Mouse (Mus musculus) liver, embryonic 15.5 days (tissue): ENCODE measurements around the gene Gm20388. TPM values are rescaled to one million over a fixed set of nuclear protein-coding genes. Genes with fewer than 3 reads are reported as not detected.

Experiments
- ATAC-seq: fragments of 200-750 bp; cut with Nextera tagmentation; 2 replicates; pipeline ENCODE4 v1.8.0; 2017; ENCODE audit warnings: moderate number of reproducible peaks, mild to moderate bottlenecking, moderate library complexity; ENCODE audit not compliant: insufficient read depth
- H3K27ac ChIP-seq: fragments of 300-500 bp; sonication (generic); replicated peaks from 2 replicates; pipeline ENCODE4 v1.5.1; 2015; ENCODE audit warnings: mild to moderate bottlenecking, inconsistent platforms
- H3K27me3 ChIP-seq: fragments of 300-500 bp; sonication (generic); 2 replicates; pipeline ENCODE4 v1.6.1; 2015; ENCODE audit warnings: mild to moderate bottlenecking, inconsistent platforms
- H3K36me3 ChIP-seq: fragments of 300-500 bp; sonication (generic); replicated peaks from 2 replicates; pipeline ENCODE4 v1.6.1; 2015; ENCODE audit warnings: moderate library complexity, mild to moderate bottlenecking, inconsistent platforms
- H3K4me1 ChIP-seq: fragments of 300-500 bp; sonication (generic); replicated peaks from 2 replicates; pipeline ENCODE4 v1.6.1; 2015; ENCODE audit warnings: inconsistent platforms
- H3K4me2 ChIP-seq: fragments of 300-500 bp; sonication (generic); 2 replicates; pipeline ENCODE4 v1.6.1; 2015; ENCODE audit warnings: moderate library complexity, mild to moderate bottlenecking, inconsistent platforms
- H3K4me3 ChIP-seq: fragments of 300-500 bp; sonication (generic); replicated peaks from 2 replicates; pipeline ENCODE4 v1.5.1; 2015; ENCODE audit warnings: mild to moderate bottlenecking, inconsistent platforms
- H3K9ac ChIP-seq: fragments of 300-500 bp; sonication (generic); 2 replicates; pipeline ENCODE4 v1.6.1; 2015; ENCODE audit warnings: moderate library complexity, mild to moderate bottlenecking, inconsistent platforms
- H3K9me3 ChIP-seq: fragments of 300-500 bp; sonication (generic); replicated peaks from 2 replicates; pipeline ENCODE4 v1.6.1; 2016; ENCODE audit warnings: inconsistent platforms
- WGBS: fragments of 180-500 bp; shearing (Covaris S2); methylation state at CpG from one replicate; pipeline ENCODE4 v1.1.7; 2015; ENCODE audit warnings: mixed read lengths; ENCODE audit not compliant: insufficient replicate concordance; 5-methylcytosine and 5-hydroxymethylcytosine counted together
- polyA plus RNA-seq: library from polyadenylated mRNA; unstranded; fragments of >200 nt; fragmentation: Nextera tagmentation; extraction: Ambion mirVana; gene quantifications from 2 replicates; pipeline ENCODE4 v1.2.1, GENCODE M21; 2015

The Gm20388 gene
- polyA plus RNA-seq, 1 experiment from 2014 or later, result not detected

GRCm38 (mm10) chr8:124201706-124202105 is 4291.1 kb downstream of the Gm20388 start:
- Histone ChIP-seq H3K9ac (no peak overlapping the region), H3K4me2 (no peak overlapping the region), H3K4me1 (no peaks in the 10 kb centered on the region), H3K27me3 (no peaks in the 10 kb centered on the region), H3K36me3 (no peaks in the 10 kb centered on the region), H3K4me3 (no peak overlapping the region), H3K9me3 (no peaks in the 10 kb centered on the region), H3K27ac (no peak overlapping the region)
- 51% methylated on average over 8 of the region's 8 CpGs for WGBS
- no peak for ATAC-seq

- WGBS, result 57% methylated on average over 5 of the region's 5 CpGs
- no peak overlapping the region for H3K4me2 ChIP-seq
- H3K9ac ChIP-seq, result no peak overlapping the region
- H3K36me3 ChIP-seq, result no peaks in the 10 kb centered on the region
- no peaks in the 10 kb centered on the region for H3K9me3 ChIP-seq
- no peak overlapping the region for H3K4me3 ChIP-seq
- H3K27me3 ChIP-seq, result no peaks in the 10 kb centered on the region
- no peak for ATAC-seq
- no peak overlapping the region for H3K27ac ChIP-seq
- H3K4me1 ChIP-seq, result no peaks in the 10 kb centered on the region
Measured at GRCm38 (mm10) chr8:124202895-124203294, 4292.3 kb downstream of the Gm20388 start.

- H3K9ac ChIP-seq, result no peak overlapping the region
- no peaks in the 10 kb centered on the region for H3K36me3 ChIP-seq
- ATAC-seq, result no peak
- no peak overlapping the region for H3K4me3 ChIP-seq
- no peak overlapping the region for H3K27ac ChIP-seq
- H3K9me3 ChIP-seq, result no peaks in the 10 kb centered on the region
- no peaks in the 10 kb centered on the region for H3K4me1 ChIP-seq
- WGBS, result 75% methylated on average over 13 of the region's 13 CpGs
- no peaks in the 10 kb centered on the region for H3K27me3 ChIP-seq
- no peak overlapping the region for H3K4me2 ChIP-seq
Measured at GRCm38 (mm10) chr8:124204001-124204601, 4293.5 kb downstream of the Gm20388 start.

- 36% methylated on average over 2 of the region's 2 CpGs for WGBS
- no peak overlapping the region for H3K27ac ChIP-seq
Measured at GRCm38 (mm10) chr8:124212148-124212547, 4301.5 kb downstream of the Gm20388 start.

GRCm38 (mm10) chr8:124216951-124217350 is 4306.3 kb downstream of the Gm20388 start:
- Histone ChIP-seq H3K4me1 (no peaks in the 10 kb centered on the region), H3K27me3 (no peaks in the 10 kb centered on the region), H3K4me3 (no peak overlapping the region), H3K4me2 (no peak overlapping the region), H3K9ac (no peak overlapping the region), H3K9me3 (no peaks in the 10 kb centered on the region), H3K27ac (no peak overlapping the region), H3K36me3 (no peaks in the 10 kb centered on the region)
- no peak for ATAC-seq

More at GRCm38 (mm10) chr8:124212148-124212547, 4301.5 kb downstream of the Gm20388 start:
- Histone ChIP-seq H3K4me1 (no peaks in the 10 kb centered on the region), H3K9me3 (no peaks in the 10 kb centered on the region), H3K9ac (no peak overlapping the region), H3K36me3 (no peaks in the 10 kb centered on the region), H3K4me3 (no peak overlapping the region), H3K27me3 (no peaks in the 10 kb centered on the region), H3K4me2 (no peak overlapping the region)
- ATAC-seq, result no peak

- no peaks in the 10 kb centered on the region for H3K9me3 ChIP-seq
- no peak overlapping the region for H3K4me2 ChIP-seq
- no peak for ATAC-seq
- 20% methylated on average over 2 of the region's 2 CpGs for WGBS
- H3K4me3 ChIP-seq, result no peak overlapping the region
- H3K27me3 ChIP-seq, result peaks cover 34% of the 10 kb centered on the region
- H3K9ac ChIP-seq, result no peak overlapping the region
- H3K36me3 ChIP-seq, result no peaks in the 10 kb centered on the region
- H3K27ac ChIP-seq, result no peak overlapping the region
- H3K4me1 ChIP-seq, result peaks cover 42% of the 10 kb centered on the region
Measured at GRCm38 (mm10) chr8:124229883-124230282, 4319.2 kb downstream of the Gm20388 start.

GRCm38 (mm10) chr8:124230496-124231175 is 4320.0 kb downstream of the Gm20388 start:
- no peak for ATAC-seq
- Histone ChIP-seq H3K27ac (no peak overlapping the region), H3K9ac (no peak overlapping the region), H3K36me3 (no peaks in the 10 kb centered on the region), H3K9me3 (no peaks in the 10 kb centered on the region), H3K27me3 (peaks cover 34% of the 10 kb centered on the region), H3K4me1 (peaks cover 42% of the 10 kb centered on the region), H3K4me3 (peak overlapping the region; percentile 72), H3K4me2 (peak overlapping the region; percentile 95)
- WGBS, result 47% methylated on average over 8 of the region's 8 CpGs

GRCm38 (mm10) chr8:124231176-124231484 is 4320.5 kb downstream of the Gm20388 start, which contains the start of gene Galnt2:
Gene Galnt2 (plus strand): TSS chr8:124231391.
- peaks cover 42% of the 10 kb centered on the region for H3K4me1 ChIP-seq
- WGBS, result under 1% methylated on average over 52 of the region's 53 CpGs
- peak; percentile 87 for ATAC-seq
- peaks cover 34% of the 10 kb centered on the region for H3K27me3 ChIP-seq
- peak within 1 kb of the TSS; percentile 74 for H3K27ac ChIP-seq
- H3K9ac ChIP-seq, result peak within 1 kb of the TSS; percentile 68
- no peaks in the 10 kb centered on the region for H3K9me3 ChIP-seq
- peak within 1 kb of the TSS; percentile 72 for H3K4me3 ChIP-seq
- peak within 1 kb of the TSS; percentile 95 for H3K4me2 ChIP-seq
- no peaks in the 10 kb centered on the region for H3K36me3 ChIP-seq

GRCm38 (mm10) chr8:124231485-124232279 is 4321.0 kb downstream of the Gm20388 start:
- H3K4me3 ChIP-seq, result peak overlapping the region; percentile 72
- H3K4me2 ChIP-seq, result peak overlapping the region; percentile 95
- H3K9me3 ChIP-seq, result no peaks in the 10 kb centered on the region
- peak; percentile 75 for ATAC-seq
- H3K9ac ChIP-seq, result peak overlapping the region; percentile 68
- peaks cover 34% of the 10 kb centered on the region for H3K27me3 ChIP-seq
- under 1% methylated on average over 80 of the region's 83 CpGs for WGBS
- peaks cover 42% of the 10 kb centered on the region for H3K4me1 ChIP-seq
- no peaks in the 10 kb centered on the region for H3K36me3 ChIP-seq
- peak overlapping the region; percentile 74 for H3K27ac ChIP-seq

GRCm38 (mm10) chr8:124232280-124232600 is 4321.6 kb downstream of the Gm20388 start:
- Histone ChIP-seq H3K27ac (no peak overlapping the region), H3K4me2 (peak overlapping the region; percentile 95), H3K4me1 (peaks cover 42% of the 10 kb centered on the region), H3K9me3 (no peaks in the 10 kb centered on the region), H3K9ac (peak overlapping the region; percentile 68), H3K4me3 (peak overlapping the region; percentile 72), H3K36me3 (no peaks in the 10 kb centered on the region), H3K27me3 (peaks cover 34% of the 10 kb centered on the region)
- 5% methylated on average over 18 of the region's 18 CpGs for WGBS
- ATAC-seq, result no peak

- Histone ChIP-seq H3K36me3 (no peaks in the 10 kb centered on the region), H3K4me1 (peaks cover 42% of the 10 kb centered on the region), H3K9me3 (no peaks in the 10 kb centered on the region), H3K4me2 (no peak overlapping the region), H3K27ac (no peak overlapping the region), H3K27me3 (peaks cover 30% of the 10 kb centered on the region), H3K9ac (no peak overlapping the region), H3K4me3 (no peak overlapping the region)
- WGBS, result 41% methylated on average over 2 of the region's 2 CpGs
- no peak for ATAC-seq
Measured at GRCm38 (mm10) chr8:124234496-124234895, 4323.9 kb downstream of the Gm20388 start.
